Mouse (Mus musculus): ENCODE results near the gene Zbtb25.

The Zbtb25 gene

GRCm38 (mm10) chr12:76297830-76298229 is 71.6 kb downstream of the Zbtb25 start:
- in situ Hi-C loops (cut with MseI, MboI), result no loop called here

Data from mouse trophoblast stem cell (cell line).